Mouse (Mus musculus): ENCODE results near the gene Kif5a.
"Not testable (repeated sequence)": the region's sequence is repeated elsewhere in the genome, so short reads cannot be mapped to it uniquely, and the experiment has no call there.

Kif5a gene

GRCm38 (mm10) chr10:127262548-127263398, at the start of gene Kif5a:
Gene Kif5a (minus strand): TSS chr10:127263348.
- DNase-seq (ENCODE audit: low spot score in 2 of 2) = peak in 1 of 2 experiments; percentile 73

DNA sequence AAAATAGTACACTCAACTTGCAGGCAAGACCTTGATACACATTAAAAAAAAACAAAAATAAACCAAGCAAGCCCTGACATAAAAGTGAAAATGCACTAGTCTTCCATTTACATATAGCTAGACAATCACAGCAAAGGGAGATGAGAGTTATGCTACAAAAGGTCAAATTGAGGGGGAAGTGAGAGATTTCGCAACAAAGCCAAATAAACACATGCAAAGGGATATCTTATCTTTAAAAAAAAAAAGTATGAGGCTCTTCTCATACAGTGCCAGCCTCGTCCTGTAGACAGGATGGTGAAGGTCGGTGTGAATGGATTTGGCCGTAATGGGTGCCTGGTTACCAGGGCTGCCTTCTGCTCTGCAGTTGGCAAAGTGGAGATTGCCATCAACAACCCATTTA, 49.7 kb upstream of the Kif5a start:
- no peak for DNase-seq (ENCODE audit: low spot score in 2 of 2)

GRCm38 (mm10) chr10:127312356-127312676, 49.2 kb upstream of the Kif5a start:
- DNase-seq (ENCODE audit: low spot score in 2 of 2) = peak; percentile 44 to 88

GRCm38 (mm10) chr10:127311476-127312355, 48.6 kb upstream of the Kif5a start, which contains the start of gene Mars:
Gene Mars (minus strand): TSS chr10:127311786.
- DNase-seq (ENCODE audit: low spot score in 2 of 2) = peak; percentile 90 to 96

- DNase-seq (ENCODE audit: low spot score in 2 of 2) = no peak
These were observed 47.7 kb upstream of the Kif5a start for GRCm38 (mm10) chr10:127310523-127311475.

- DNase-seq (ENCODE audit: low spot score in 2 of 2) = not testable (repeated sequence)
These were observed 46.0 kb upstream of the Kif5a start for GRCm38 (mm10) chr10:127309167-127309566.

DNA sequence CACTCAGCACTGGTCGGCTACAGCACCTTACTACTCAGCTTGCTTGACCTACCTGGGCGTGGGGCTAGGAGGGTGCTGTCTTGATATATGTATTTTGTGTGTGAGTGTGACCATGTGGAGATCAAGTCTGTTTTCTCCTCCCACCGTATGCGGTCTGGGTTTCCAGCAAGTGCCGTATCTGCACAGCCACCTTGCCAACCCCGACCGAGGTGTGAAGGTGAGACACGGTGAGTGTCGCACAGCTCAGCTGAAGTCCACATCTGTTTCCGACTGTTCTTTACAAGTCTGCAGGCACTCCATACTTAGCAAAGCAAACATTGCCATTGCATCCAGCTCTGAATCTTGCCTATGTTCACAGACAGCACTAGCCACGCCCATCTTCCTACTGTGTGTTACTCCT, 40.0 kb upstream of the Kif5a start:
- no peak for DNase-seq (ENCODE audit: low spot score in 2 of 2)

DNA sequence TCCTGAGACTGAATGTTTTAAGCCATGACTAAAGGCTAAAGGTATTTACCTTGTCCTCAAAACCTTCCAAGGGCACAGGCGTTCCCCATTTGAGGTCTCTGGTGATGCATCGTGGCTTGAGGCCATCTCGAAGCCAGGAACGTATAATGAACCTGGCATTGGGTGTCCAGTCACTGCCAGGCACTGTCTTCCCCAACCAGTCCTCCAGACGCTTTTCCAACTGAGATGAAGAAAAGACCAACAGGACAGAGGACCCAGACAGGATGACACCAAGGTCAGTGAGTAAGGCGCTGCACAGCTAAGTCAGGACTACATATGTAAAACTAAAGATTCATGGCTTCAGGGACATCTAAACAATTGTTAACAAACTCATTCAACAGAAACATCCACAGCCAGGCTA, 37.2 kb upstream of the Kif5a start:
- no peak for DNase-seq (ENCODE audit: low spot score in 2 of 2)

- no peak for DNase-seq (ENCODE audit: low spot score in 2 of 2)
These were observed 34.1 kb upstream of the Kif5a start for GRCm38 (mm10) chr10:127297015-127297871.

- no peak for DNase-seq (ENCODE audit: low spot score in 2 of 2)
These were observed 33.0 kb upstream of the Kif5a start for GRCm38 (mm10) chr10:127295986-127296794.

DNA sequence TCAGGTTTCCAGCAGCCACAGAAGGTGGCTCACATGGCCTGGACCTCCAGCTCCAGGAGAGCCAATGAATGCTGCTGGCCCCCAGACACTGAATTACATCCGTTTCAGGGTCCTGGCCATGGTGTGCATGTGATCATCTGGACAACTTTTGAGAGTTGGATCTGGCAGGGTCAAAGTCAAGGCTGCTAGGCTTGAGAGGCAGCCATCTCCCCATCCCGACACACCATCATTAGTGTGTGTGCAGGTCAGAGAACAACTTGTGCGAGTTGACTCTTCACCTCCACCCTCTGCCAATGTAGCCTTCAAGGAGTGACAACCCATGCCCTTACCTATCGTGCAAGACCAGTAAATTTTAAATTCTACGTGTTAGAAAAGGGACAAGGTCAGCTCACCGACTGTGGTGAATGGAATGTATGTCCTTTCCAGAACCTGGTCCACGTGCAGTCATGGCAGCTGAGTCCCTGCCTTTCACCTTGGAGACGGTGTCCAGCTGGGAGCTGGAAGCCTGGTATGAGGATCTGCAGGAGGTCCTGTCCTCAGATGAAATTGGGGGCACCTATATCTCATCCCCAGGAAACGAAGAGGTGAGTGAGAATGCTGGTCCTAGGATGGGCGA, 31.9 kb upstream of the Kif5a start:
- no peak for DNase-seq (ENCODE audit: low spot score in 2 of 2)

DNA sequence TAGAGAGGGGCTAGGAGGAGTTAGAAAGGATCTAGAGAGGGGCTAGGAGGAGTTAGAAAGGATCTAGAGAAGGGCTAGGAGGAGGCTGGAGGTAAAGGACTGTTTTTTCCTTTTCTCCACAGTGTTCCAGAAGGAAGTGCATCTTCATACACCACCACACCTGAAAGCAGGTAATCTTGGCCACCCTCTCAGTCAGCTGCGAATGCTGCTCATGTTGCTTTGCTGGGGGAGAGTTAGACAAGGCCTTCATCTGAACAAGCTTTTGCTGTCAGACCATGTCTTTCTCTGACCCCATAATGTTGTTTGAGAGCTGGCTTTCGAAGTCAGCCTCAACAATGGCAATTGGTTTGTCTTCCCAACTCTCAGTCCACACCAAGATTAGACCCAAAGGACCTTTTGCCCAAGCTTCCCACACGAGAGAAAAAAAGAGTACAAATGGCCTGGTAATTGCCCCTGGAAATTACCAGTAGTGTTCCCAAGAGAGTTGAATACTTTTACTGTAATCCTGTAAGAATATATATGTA, 30.5 kb upstream of the Kif5a start:
- no peak for DNase-seq (ENCODE audit: low spot score in 2 of 2)

DNA sequence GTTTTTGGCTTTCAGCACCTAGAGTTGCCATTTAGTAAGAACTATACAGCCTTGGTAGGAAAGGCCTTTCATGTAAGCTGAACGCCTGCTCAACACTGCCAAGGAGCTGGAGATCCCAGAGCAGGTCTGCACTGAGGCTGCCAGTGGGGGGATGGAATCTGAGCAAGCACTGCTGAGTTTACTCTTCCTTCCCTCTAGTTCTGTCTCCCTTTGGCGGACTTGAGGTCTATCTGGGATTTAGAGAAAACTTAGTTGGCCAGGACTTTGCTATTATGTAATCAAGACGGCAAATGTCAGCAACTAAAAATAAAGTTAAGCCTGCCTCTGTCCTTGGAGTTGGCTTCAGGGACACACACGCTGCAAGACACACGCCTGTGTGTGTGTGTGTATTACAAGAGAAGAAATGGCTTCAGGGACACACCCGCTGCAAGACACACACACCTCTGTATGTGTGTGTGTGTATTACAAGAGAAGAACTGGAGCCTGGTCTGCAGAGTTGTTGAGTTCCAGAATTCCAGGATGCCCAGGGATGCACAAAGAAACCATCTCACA, 29.9 kb upstream of the Kif5a start:
- no peak for DNase-seq (ENCODE audit: low spot score in 2 of 2)

DNA sequence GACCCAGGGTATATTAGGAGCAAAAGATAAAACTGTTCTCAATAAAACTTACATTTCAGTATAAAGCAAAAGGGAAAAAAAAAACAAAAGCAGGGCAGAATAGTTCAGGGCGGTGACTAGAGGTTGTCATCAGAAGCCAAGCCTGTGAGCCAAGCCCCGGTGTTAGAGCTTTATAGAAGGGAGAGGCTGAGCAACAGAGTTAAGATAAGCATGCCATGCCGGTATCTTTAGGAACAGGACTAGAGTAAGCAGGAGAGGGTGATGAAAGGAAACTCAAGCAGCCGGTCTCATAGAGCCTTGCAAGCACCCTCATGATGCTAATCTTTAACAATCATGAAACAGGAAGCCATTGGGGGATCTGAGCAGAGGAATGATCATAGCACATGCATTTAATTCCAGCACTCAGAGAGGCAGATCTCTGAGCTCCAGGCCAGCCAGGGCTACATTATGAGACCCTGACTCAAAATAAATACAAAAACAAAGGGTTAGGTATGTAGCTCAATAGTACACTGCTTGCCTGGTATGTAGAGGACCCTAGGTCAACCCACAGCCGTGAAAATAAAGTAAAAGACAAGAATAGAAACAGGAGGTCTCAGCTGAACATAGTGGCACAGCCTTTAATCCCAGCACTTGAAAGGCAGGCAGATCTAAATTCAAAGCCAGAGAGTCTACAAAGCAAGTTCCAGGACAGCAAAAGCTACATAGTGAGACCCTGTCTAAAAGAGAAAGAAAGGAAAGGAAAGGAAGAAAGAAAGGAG, 28.9 kb upstream of the Kif5a start:
- DNase-seq (ENCODE audit: low spot score in 2 of 2) = no peak

DNA sequence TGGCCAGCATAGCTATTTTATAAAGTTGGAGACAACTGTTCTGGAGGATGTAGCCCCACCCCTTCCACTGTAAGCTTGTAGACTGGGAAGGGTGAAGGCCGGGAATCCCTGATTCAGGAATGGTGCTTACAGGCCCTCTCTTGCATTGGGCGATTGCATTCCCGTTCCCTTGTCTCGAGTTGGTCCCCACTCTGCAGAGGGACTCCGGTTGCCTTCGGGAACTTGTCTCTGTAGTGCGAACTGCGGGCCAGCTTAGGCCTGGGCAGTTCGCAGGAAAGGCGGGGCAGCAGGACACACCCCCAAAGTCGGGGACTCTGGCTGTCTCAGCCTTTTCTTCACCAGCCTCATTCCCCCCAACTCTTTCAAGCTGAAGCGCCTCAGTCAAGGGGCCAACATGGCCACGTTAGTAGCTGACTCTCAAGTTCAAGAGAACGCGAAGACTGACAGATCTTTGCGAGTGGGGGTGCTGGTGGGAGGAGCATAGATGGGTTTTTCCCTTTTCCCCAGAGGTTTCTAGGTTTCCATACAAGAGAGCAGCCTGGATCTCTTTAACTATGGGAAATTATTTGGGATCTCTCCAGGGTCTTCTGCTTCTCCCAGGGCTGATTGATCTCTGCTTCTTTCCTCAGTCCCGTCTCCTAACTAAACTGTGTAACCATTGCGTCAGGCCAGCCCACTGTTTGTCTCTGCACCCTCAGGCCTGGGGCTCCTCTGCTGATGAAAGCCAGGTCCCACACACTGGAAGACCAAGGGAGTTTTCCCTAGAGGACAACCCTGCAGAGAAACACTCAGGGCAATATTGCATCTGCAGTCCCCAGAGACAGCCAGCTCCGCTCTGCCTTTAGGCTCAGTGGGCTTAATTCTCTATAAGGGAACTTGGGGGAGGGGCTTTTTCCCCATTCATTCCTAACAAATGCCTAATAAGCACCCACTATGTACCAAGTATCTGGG, 28.1 kb upstream of the Kif5a start:
- DNase-seq (ENCODE audit: low spot score in 2 of 2) = no peak

DNA sequence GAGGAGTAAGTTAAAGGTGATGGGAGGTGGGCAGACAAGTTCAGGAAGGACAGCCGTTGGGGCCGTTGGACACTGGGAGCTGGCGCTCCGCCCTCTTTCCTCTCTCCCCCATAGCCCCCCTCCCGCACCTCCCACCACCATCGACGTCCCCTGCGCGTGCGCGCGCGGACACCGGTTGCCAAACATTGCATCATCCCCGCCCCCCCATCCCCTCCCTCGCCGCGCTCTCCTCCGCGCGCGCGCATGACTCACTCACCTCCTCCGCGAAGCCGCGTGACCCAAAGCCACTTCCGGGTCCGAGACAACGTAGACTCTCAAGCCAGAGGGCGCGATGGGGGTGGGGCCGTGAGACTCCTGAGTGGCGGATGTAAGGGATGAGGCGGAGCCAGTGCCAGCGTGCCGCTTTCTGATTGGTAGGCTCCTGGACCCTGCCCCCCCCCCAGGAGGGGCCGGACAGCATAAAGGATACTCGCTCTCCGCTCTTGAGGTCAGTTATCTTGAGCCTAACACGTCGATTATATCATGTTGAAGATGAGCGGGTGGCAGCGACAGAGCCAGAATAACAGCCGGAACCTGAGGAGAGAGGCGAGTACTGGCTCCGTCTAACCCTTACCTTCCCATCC, 27.3 kb upstream of the Kif5a start:
- peak; percentile 98 to 100 for DNase-seq (ENCODE audit: low spot score in 2 of 2)
